Mouse (Mus musculus) cerebellum, postnatal 4 days (tissue): ENCODE results near the gene Ube2h.

Experiments
- DNase-seq, 2 experiments: peaks; one replicate each; pipeline ENCODE4 v3.0.0; 2022; ENCODE audit warnings: low spot score in 2 of 2, mixed read lengths in 1 of 2

Gene Ube2h

GRCm38 (mm10) chr6:30299683-30300082 is 4.7 kb downstream of the Ube2h start:
- no peak for DNase-seq

- DNase-seq, result no peak
Measured at GRCm38 (mm10) chr6:30299116-30299515, 5.2 kb downstream of the Ube2h start.

GRCm38 (mm10) chr6:30292579-30292978 is 11.8 kb downstream of the Ube2h start:
- DNase-seq, result no peak

GRCm38 (mm10) chr6:30287958-30288357 is 16.4 kb downstream of the Ube2h start:
- DNase-seq, result no peak

GRCm38 (mm10) chr6:30286642-30287041 is 17.7 kb downstream of the Ube2h start:
- DNase-seq, result no peak

- DNase-seq, result no peak
Measured at GRCm38 (mm10) chr6:30284177-30284576, 20.2 kb downstream of the Ube2h start.

GRCm38 (mm10) chr6:30282361-30282760 is 22.0 kb downstream of the Ube2h start:
- DNase-seq, result no peak

- no peak for DNase-seq
Measured at GRCm38 (mm10) chr6:30278374-30278773, 26.0 kb downstream of the Ube2h start.

GRCm38 (mm10) chr6:30276882-30277281 is 27.5 kb downstream of the Ube2h start:
- DNase-seq, result no peak

- DNase-seq, result no peak
Measured at GRCm38 (mm10) chr6:30276375-30276774, 28.0 kb downstream of the Ube2h start.

GRCm38 (mm10) chr6:30275159-30275847 is 29.0 kb downstream of the Ube2h start:
- DNase-seq, result no peak

- DNase-seq, result no peak
Measured at GRCm38 (mm10) chr6:30272911-30273310, 31.4 kb downstream of the Ube2h start.

GRCm38 (mm10) chr6:30272338-30272905 is 31.9 kb downstream of the Ube2h start:
- DNase-seq, result no peak

GRCm38 (mm10) chr6:30269846-30270245 is 34.5 kb downstream of the Ube2h start:
- no peak for DNase-seq

- DNase-seq, result no peak
Measured at GRCm38 (mm10) chr6:30267486-30267885, 36.9 kb downstream of the Ube2h start.

GRCm38 (mm10) chr6:30265402-30265801 is 38.9 kb downstream of the Ube2h start:
- DNase-seq, result no peak

- no peak for DNase-seq
Measured at GRCm38 (mm10) chr6:30263053-30263452, 41.3 kb downstream of the Ube2h start.

- no peak for DNase-seq
Measured at GRCm38 (mm10) chr6:30259271-30259670, 45.1 kb downstream of the Ube2h start.

GRCm38 (mm10) chr6:30257962-30258361 is 46.4 kb downstream of the Ube2h start:
- DNase-seq, result no peak

GRCm38 (mm10) chr6:30255846-30256245 is 48.5 kb downstream of the Ube2h start:
- no peak for DNase-seq

- DNase-seq, result no peak
Measured at GRCm38 (mm10) chr6:30252271-30253010, 51.9 kb downstream of the Ube2h start.

- DNase-seq, result no peak
Measured at GRCm38 (mm10) chr6:30248708-30249107, 55.6 kb downstream of the Ube2h start.

GRCm38 (mm10) chr6:30245940-30246339 is 58.4 kb downstream of the Ube2h start:
- no peak for DNase-seq
